Mouse (Mus musculus): ENCODE measurements at regions not wholly inside any gene's neighbourhood (a gene's known extent, or its start where the extent isn't known, plus 50 kb on each side); places are given as distances from the start of the nearest gene placed in this dataset.
"Not testable (repeated sequence)": the region's sequence is repeated elsewhere in the genome, so short reads cannot be mapped to it uniquely, and the experiment has no call there.

- no peak overlapping the region for H3K27ac ChIP-seq
- DNase-seq (ENCODE audit: extremely low spot score in 1 of 2, low spot score in 2 of 2) = no peak
- no peak overlapping the region for H3K4me3 ChIP-seq
Measured at GRCm38 (mm10) chrX:93888480-93888879, 56.5 kb upstream of the Pdk3 start.

DNA sequence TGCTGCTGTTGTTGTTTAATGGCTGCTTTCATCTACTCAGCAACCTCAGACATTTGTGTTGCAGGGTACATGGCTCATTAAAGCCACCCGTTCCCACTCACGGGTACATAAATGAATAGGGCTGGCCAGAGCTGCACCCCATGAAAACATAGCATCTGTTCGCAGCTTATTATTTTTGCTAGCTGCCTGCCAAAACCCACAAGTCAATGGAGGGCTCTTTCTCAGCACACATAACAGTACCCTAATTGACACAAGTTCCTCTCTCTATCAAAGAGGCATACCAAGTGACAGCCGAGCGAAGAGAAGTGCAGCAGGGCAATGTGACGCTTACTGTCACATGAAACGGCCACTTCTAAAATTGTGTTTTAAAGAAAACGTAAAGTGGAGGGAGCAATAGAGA lies 57.0 kb upstream of the Pdk3 start:
- DNase-seq (ENCODE audit: extremely low spot score in 1 of 2, low spot score in 2 of 2) = no peak
- intact Hi-C loops (cut with DNase I) = loop anchor here (2.0 kb wide), 1 partner anchor 94 kb away; no protein-coding TSS in a partner anchor
- TF ChIP-seq CTCF (IDR thresholded peaks at IDR 0.05) = no peak
- H3K27ac ChIP-seq = peak overlapping the region; percentile 92
- H3K4me3 ChIP-seq = peak overlapping the region; percentile 47

More at GRCm38 (mm10) chrX:93888480-93888879, 56.5 kb upstream of the Pdk3 start:
- intact Hi-C loops (cut with DNase I) = loop anchor here (2.0 kb wide), 1 partner anchor 94 kb away; no protein-coding TSS in a partner anchor
- TF ChIP-seq CTCF (IDR thresholded peaks at IDR 0.05) = no peak

- DNase-seq (ENCODE audit: extremely low spot score in 1 of 2, low spot score in 2 of 2) = peak; percentile 77 to 87
- intact Hi-C loops (cut with DNase I) = loop anchor here (2.0 to 5.0 kb wide), 3 partner anchors 95 to 822 kb away; partner anchors contain the start of gene Pola1
- TF ChIP-seq CTCF (IDR thresholded peaks at IDR 0.05) = peak; percentile 96
- peak overlapping the region; percentile 47 for H3K4me3 ChIP-seq
- peak overlapping the region; percentile 92 for H3K27ac ChIP-seq
Measured at GRCm38 (mm10) chrX:93889394-93890042, 57.5 kb upstream of the Pdk3 start.

GRCm38 (mm10) chrX:93896838-93897820 lies 65.1 kb upstream of the Pdk3 start:
- H3K27ac ChIP-seq = no peak overlapping the region
- H3K4me3 ChIP-seq = no peak overlapping the region
- DNase-seq (ENCODE audit: extremely low spot score in 1 of 2, low spot score in 2 of 2) = no peak
- TF ChIP-seq CTCF (IDR thresholded peaks at IDR 0.05) = peak; percentile 11; the same call in 1 of the 2 replicates
- intact Hi-C loops (cut with DNase I) = no loop called here

DNA sequence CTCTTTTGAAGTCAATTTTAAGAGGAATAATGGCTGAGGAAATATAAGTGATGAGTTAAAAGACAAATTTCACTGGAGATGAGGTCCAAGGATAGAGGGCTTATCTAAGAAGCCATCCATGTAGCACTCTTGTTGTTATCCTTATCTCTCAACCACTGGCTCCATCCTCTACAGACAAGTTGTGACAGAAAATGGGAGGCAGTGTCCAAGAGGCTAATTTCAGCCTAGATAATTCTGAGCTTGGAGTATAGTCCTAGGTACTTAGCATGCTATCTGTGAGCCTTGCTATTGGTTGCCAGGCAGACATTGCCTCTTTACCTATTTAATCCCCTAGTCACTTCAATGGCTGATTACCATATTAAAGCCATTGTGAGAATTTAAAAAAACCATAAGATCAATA lies 65.2 kb upstream of the AU015836 start:
- TF ChIP-seq CTCF (IDR thresholded peaks at IDR 0.05) = no peak
- intact Hi-C loops (cut with DNase I) = no loop called here
- H3K27ac ChIP-seq = no peak overlapping the region
- DNase-seq (ENCODE audit: extremely low spot score in 1 of 2, low spot score in 2 of 2) = no peak
- no peak overlapping the region for H3K4me3 ChIP-seq

DNA sequence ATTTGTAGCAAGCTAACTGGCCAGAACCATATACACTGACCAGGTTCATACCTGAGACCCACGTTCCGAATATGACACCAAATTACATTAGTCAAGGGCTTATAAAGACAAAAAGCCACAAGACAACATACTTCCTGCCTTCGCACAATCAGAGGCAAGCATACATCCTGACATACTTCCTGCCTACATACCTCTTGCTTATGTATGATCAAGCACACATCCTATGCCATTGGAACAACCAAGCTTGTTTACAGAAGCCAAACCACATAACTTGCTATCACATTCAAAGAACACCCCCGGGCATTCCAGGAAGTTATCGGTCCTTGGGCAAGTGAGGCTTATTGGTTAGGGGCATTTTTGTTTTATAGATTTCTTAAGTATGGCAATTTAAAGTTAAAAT lies 62.9 kb upstream of the AU015836 start:
- no peak for TF ChIP-seq CTCF (IDR thresholded peaks at IDR 0.05)
- intact Hi-C loops (cut with DNase I) = no loop called here
- DNase-seq (ENCODE audit: extremely low spot score in 1 of 2, low spot score in 2 of 2) = no peak
- no peak overlapping the region for H3K27ac ChIP-seq
- no peak overlapping the region for H3K4me3 ChIP-seq

DNA sequence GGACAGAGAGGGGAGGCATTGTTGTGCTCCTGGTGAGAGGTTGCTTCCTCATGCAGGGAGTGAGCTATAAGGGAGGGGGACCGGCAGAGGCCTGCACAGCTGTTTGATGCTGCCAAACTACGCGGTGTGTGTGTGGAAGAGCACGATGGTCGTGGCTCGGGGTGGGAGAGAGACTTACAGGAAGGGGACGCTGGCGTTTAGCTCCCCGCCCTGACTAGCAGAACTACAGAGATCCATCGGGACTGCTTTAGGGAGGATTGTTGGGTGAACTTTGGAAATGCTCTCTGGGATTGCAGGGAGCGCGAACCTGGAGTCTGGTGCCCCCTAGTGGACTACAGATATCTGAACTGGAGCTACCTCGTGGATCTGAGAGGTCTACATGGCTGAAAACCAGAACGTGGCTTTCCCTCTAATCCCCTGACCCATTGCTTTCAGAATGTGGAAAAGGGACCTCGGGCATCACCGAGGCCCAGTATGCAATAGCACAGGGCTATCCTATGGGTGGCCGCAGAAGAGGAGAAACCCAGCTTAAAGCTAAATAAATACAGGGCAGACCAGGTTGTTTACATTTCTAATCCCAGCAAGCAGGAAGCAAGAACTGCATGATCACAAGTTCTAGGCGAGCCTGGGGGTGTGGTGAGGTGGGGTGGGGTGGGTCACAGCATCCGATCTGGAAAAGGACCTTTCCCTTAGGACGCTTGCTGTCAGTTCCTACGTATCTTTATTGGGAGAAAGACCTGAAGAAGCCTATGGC lies 57.2 kb upstream of the AU015836 start:
- intact Hi-C loops (cut with DNase I) = loop anchor here (5.0 kb wide), 1 partner anchor 121 kb away; no protein-coding TSS in a partner anchor
- peak; percentile 47 to 53 for DNase-seq (ENCODE audit: extremely low spot score in 1 of 2, low spot score in 2 of 2)
- peak; percentile 78 for TF ChIP-seq CTCF (IDR thresholded peaks at IDR 0.05)
- Histone ChIP-seq H3K27ac (no peak overlapping the region), H3K4me3 (no peak overlapping the region)

DNA sequence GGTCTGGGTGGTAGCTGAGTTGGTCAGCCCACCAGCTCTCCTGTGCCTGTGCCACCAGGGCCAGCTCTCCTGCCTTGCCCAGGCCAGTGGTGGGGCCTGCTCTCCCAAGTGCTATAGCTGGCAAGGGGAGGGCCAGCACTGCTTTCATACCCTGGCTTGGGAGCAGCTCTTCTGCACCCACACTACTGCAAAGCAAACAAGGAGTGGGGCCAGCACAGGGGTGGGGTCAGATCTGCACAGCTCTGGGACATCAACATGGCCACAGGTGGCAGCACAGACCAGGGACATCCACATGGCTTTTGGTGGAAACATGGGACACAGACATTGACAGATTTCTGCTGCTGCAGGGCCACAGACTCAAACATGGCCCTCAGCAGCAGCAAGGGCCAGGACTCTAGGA lies 52.9 kb upstream of the AU015836 start:
- intact Hi-C loops (cut with DNase I) = no loop called here
- no peak overlapping the region for H3K4me3 ChIP-seq
- TF ChIP-seq CTCF (IDR thresholded peaks at IDR 0.05) = no peak
- no peak for DNase-seq (ENCODE audit: extremely low spot score in 1 of 2, low spot score in 2 of 2)
- H3K27ac ChIP-seq = no peak overlapping the region

DNA sequence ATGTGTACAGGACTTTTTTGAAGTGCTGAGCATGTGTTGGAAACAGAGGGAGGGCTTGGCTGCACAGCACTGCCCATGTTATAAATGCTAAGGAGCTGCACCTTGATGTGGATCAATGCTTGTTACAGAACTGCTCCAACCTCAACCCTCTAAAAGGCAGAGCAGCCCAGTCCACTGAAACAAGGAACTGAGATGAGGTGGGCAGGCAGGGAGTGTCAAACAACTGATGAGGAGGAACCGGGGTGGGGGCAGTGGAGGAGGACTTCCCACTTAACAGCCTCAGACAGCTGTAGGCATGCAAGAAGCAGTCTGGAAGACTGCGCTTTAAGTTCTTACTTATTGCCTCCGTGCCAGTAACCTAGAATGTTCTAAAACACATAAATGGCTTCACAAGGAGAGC lies 51.1 kb upstream of the AU015836 start:
- H3K4me3 ChIP-seq; H3K27ac ChIP-seq; DNase-seq (ENCODE audit: extremely low spot score in 1 of 2, low spot score in 2 of 2); intact Hi-C loops (cut with DNase I): not testable (repeated sequence)
